Mouse (Mus musculus): ENCODE data around the gene Dnah11. TPM values are rescaled to one million over a fixed set of nuclear protein-coding genes. Genes with fewer than 3 reads are reported as not detected.

The Dnah11 gene
- total and polyA plus RNA-seq, 3 experiments, result 0.11 to 0.77 TPM; not detected in 1

DNA sequence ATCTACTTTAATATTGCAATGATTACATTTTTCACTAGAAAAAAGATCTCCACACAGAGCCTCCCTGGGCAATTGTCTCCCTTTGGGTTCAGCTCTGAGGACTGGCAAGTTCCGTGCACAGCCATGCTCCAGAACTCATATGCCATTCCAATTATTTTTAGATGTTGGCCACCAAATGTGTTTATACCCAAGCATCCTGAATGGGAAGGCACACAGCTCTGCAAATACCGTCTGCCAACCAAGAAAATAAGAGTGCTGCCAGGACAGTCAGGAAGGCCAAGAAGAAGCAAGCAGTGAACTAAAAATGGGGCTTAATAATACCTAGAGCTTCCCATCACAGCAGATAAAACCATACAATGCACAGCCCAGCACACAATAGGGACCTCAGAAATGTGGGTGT lies 156.6 kb downstream of the Dnah11 start:
- no peaks in the 10 kb centered on the region for H3K36me3 ChIP-seq (ENCODE audit: control insufficient read depth in 1 of 2, insufficient read depth in 2 of 2, low read length in 2 of 2)
- no peaks in the 10 kb centered on the region for H3K4me1 ChIP-seq (ENCODE audit: control insufficient read depth in 1 of 2, insufficient read depth in 2 of 2, low read length in 2 of 2)
- H3K9me3 ChIP-seq (replicated peaks; ENCODE audit: insufficient read depth, low read length), result no peaks in the 10 kb centered on the region
- H3K4me3 ChIP-seq (ENCODE audit: control insufficient read depth in 1 of 2, insufficient read depth in 1 of 2, low read depth in 2 of 2, low read length in 2 of 2), result no peak overlapping the region
- H3K9ac ChIP-seq (ENCODE audit: control insufficient read depth, low read depth, low read length, poor library complexity, severe bottlenecking), result no peak overlapping the region
- TF ChIP-seq NELFE (IDR thresholded peaks at IDR 0.05; ENCODE audit: low read depth, low read length) (no peak), JUND (IDR thresholded peaks at IDR 0.05; ENCODE audit: low read depth, low read length) (no peak), TBP (IDR thresholded peaks at IDR 0.05; ENCODE audit: low read depth, low read length) (no peak), USF1 (IDR thresholded peaks at IDR 0.05; ENCODE audit: low read depth, low read length) (no peak), MXI1 (IDR thresholded peaks at IDR 0.05; ENCODE audit: low read depth, low read length) (no peak), CHD1 (IDR thresholded peaks at IDR 0.05; ENCODE audit: low read depth, low read length) (no peak), POLR2AphosphoS2 (IDR thresholded peaks at IDR 0.05; ENCODE audit: low read length) (no peak), ELF1 (IDR thresholded peaks at IDR 0.05; ENCODE audit: low read depth, low read length) (no peak), RCOR1 (IDR thresholded peaks at IDR 0.05; ENCODE audit: low read depth, low read length) (no peak), EP300 (IDR thresholded peaks at IDR 0.05; ENCODE audit: low read depth in 1 of 2, low read length in 2 of 2) (no peak), RAD21 (IDR thresholded peaks at IDR 0.05; ENCODE audit: low read depth, low read length) (no peak), USF2 (IDR thresholded peaks at IDR 0.05; ENCODE audit: borderline replicate concordance in 1 of 2, insufficient read depth in 1 of 2, low read depth in 1 of 2, low read length in 2 of 2) (no peak)
- peaks cover 4% of the 10 kb centered on the region in 2 experiments; a peak in 3 of 4 replicates for H3K27me3 ChIP-seq (ENCODE audit: control insufficient read depth in 1 of 2, insufficient read depth in 2 of 2, low read length in 2 of 2)
- H3K79me2 ChIP-seq (ENCODE audit: control insufficient read depth, insufficient read depth, low read length, poor library complexity), result no peaks in the 10 kb centered on the region
- no peak overlapping the region for H3K27ac ChIP-seq (ENCODE audit: control insufficient read depth, low read depth, low read length)
- DNase-seq (ENCODE audit: low read depth, low spot score), result no peak

- DNase-seq (ENCODE audit: low read depth, low spot score), result no peak
- Histone ChIP-seq H3K4me3 (ENCODE audit: control insufficient read depth in 1 of 2, insufficient read depth in 1 of 2, low read depth in 2 of 2, low read length in 2 of 2) (no peak overlapping the region), H3K27ac (ENCODE audit: control insufficient read depth, low read depth, low read length) (no peak overlapping the region), H3K4me1 (ENCODE audit: control insufficient read depth in 1 of 2, insufficient read depth in 2 of 2, low read length in 2 of 2) (no peaks in the 10 kb centered on the region), H3K9ac (ENCODE audit: control insufficient read depth, low read depth, low read length, poor library complexity, severe bottlenecking) (no peak overlapping the region), H3K79me2 (ENCODE audit: control insufficient read depth, insufficient read depth, low read length, poor library complexity) (no peaks in the 10 kb centered on the region), H3K36me3 (ENCODE audit: control insufficient read depth in 1 of 2, insufficient read depth in 2 of 2, low read length in 2 of 2) (no peaks in the 10 kb centered on the region), H3K9me3 (replicated peaks; ENCODE audit: insufficient read depth, low read length) (no peaks in the 10 kb centered on the region), H3K27me3 (ENCODE audit: control insufficient read depth in 1 of 2, insufficient read depth in 2 of 2, low read length in 2 of 2) (peaks cover 1 to 2% of the 10 kb centered on the region in 2 experiments; a peak in 3 of 4 replicates)
- TF ChIP-seq GABPA (IDR thresholded peaks at IDR 0.05; ENCODE audit: low read depth, low read length) (no peak), JUND (IDR thresholded peaks at IDR 0.05; ENCODE audit: low read depth, low read length) (no peak), USF2 (IDR thresholded peaks at IDR 0.05; ENCODE audit: borderline replicate concordance in 1 of 2, insufficient read depth in 1 of 2, low read depth in 1 of 2, low read length in 2 of 2) (no peak), CHD1 (IDR thresholded peaks at IDR 0.05; ENCODE audit: low read depth, low read length) (no peak), MAFK (IDR thresholded peaks at IDR 0.05; ENCODE audit: borderline replicate concordance, low read depth, low read length) (no peak), MEF2A (IDR thresholded peaks at IDR 0.05; ENCODE audit: extremely low read depth, insufficient replicate concordance, low read depth, low read length, poor library complexity, severe bottlenecking) (no peak), NELFE (IDR thresholded peaks at IDR 0.05; ENCODE audit: low read depth, low read length) (no peak), E2F4 (IDR thresholded peaks at IDR 0.05; ENCODE audit: borderline replicate concordance, low read depth, low read length) (no peak), KAT2A (conservative IDR thresholded peaks at IDR 0.05; ENCODE audit: low read depth, low read length) (no peak), TBP (IDR thresholded peaks at IDR 0.05; ENCODE audit: low read depth, low read length) (no peak), MAZ (IDR thresholded peaks at IDR 0.05; ENCODE audit: low read depth, low read length) (no peak), HCFC1 (IDR thresholded peaks at IDR 0.05; ENCODE audit: low read depth, low read length) (no peak), POLR2AphosphoS5 (IDR thresholded peaks at IDR 0.05; ENCODE audit: borderline replicate concordance, low read depth, low read length) (no peak), ZMIZ1 (IDR thresholded peaks at IDR 0.05; ENCODE audit: low read depth, low read length) (no peak), CTCF (IDR thresholded peaks at IDR 0.05 in 2 of 3, conservative IDR thresholded peaks at IDR 0.05 in 1 of 3; ENCODE audit: control insufficient read depth in 1 of 3, insufficient read depth in 1 of 3, low read depth in 2 of 3, low read length in 3 of 3, poor library complexity in 1 of 3, severe bottlenecking in 1 of 3) (no peak), USF1 (IDR thresholded peaks at IDR 0.05; ENCODE audit: low read depth, low read length) (no peak), SMC3 (IDR thresholded peaks at IDR 0.05; ENCODE audit: low read depth, low read length) (no peak), ZNF384 (IDR thresholded peaks at IDR 0.05; ENCODE audit: low read depth, low read length) (no peak), UBTF (IDR thresholded peaks at IDR 0.05; ENCODE audit: borderline replicate concordance, insufficient read depth, low read depth, low read length) (no peak), POLR2AphosphoS2 (IDR thresholded peaks at IDR 0.05; ENCODE audit: low read length) (no peak)
These were observed 163.9 kb downstream of the Dnah11 start for GRCm38 (mm10) chr12:118034990-118035389.
